Mouse (Mus musculus) 3T3-L1 (cell line): ENCODE results near the gene Hoxd11.
A peak's percentile ranks its signal among the peaks of the same experiment; 100 is the strongest.

Experiments used
- DNase-seq: peaks from one replicate; pipeline ENCODE4 v3.0.0-alpha.2; 2015; ENCODE audit warnings: low read depth, low spot score

Hoxd11 gene

DNA sequence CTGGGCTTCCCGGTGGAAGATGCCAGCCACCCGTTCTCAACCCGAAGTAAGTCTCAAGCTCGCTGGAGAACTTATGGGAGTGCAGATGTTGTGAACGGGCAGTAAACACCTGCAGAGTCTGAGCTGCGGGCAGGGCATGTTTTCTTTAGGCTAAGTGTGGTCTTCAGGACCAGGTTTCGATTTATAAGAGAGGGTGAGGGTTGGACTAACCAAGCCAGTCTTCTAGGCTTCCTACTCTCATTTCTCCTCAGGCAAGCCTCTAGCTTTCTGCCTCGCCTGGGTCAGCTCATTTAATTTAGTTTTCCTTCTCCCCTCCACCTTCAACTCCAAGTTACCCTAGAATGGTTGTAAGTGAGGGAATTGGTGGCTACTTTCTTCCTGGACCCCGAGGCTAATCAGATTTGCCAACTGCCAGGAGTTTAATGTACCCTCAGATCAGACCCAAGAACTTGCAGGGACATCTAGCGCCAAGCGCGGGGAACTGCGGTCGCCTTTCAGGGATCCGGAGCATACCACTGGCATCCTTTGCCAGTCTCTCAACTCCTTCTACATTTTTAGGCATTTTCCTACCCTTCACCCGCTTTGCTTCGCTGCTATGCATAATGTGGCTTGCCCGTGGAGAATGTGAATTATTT, 15.9 kb upstream of the Hoxd11 start:
- peak; percentile 79 for DNase-seq

DNA sequence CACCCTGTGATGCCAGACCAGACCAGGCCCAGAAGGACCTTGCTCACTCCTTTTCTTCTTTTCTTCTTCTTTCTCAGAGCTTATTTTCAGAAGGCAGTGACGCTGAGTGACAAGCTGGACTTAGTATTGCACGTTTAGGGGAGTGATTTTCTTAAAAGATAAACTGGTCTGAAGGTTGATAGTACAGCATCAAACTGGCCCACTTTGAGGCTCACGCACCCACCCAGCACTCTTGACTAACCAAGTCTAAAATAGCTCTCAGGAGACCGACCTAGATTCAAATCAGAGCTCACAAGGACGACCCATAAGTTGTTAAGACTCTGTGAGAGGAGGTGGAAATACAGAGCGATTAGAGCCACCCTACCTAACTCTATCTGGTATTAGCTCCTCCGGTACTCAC, 12.9 kb upstream of the Hoxd11 start:
- DNase-seq = no peak

DNA sequence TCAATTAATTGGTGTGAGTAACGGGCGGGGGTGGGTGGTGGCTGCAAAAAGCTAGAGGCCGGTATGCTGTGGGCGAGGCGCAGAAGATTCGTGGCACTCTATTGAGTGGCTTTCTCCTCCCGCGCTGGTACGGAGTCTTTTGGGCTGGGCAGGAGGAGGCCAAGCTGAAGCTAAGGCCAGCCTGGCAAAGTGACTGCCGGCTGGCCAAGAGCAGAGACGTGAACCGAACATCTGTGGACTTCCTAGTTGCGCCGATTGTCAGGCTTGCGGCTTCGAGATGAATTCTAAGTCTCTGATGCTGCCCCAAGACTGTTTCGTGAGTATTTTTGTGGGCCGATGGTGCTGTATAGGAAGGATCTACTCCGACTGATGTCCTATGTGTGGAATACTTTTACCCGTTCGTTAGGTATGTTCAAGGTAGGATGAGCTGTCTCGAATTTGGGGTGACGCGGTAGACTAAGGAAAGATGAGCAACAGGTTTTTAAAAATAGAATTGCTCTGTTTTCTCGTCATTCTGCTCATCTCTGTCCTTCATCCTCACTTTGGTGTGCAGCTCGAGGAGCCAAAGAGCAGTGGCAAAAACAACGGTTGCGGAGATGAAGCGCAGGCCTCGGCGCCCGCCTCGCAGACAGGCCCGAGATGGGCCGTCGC, 12.0 kb upstream of the Hoxd11 start:
- DNase-seq = no peak

DNA sequence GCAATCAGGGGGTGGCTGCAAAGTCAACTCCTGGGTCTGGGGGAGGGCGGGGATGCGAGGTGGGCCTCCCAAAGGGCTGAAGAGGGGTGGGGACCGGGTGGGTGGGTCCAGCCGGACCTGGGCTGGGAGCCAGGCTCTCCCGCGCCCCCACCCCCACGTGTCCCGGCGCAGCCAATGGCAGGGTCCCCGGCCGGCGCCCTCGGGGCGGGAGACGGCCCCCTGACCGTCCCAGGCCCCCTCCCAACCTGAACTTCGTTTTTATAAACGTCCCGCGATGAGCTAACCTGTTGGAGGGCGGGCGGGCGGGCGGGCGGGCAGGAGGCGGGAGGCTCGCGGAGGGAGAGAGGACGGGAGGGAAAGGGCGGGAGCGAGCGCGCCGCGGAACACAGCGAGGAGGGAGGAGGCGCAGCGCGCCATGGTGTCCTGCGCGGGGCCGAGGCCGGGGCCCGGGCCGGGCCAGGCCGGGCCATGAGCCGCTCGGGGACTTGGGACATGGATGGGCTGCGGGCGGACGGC, 11.5 kb upstream of the Hoxd11 start, which contains the start of gene Hoxd13:
Gene Hoxd13 (plus strand): TSS at position 469 of the 516 bp plus-strand sequence.
- no peak for DNase-seq

DNA sequence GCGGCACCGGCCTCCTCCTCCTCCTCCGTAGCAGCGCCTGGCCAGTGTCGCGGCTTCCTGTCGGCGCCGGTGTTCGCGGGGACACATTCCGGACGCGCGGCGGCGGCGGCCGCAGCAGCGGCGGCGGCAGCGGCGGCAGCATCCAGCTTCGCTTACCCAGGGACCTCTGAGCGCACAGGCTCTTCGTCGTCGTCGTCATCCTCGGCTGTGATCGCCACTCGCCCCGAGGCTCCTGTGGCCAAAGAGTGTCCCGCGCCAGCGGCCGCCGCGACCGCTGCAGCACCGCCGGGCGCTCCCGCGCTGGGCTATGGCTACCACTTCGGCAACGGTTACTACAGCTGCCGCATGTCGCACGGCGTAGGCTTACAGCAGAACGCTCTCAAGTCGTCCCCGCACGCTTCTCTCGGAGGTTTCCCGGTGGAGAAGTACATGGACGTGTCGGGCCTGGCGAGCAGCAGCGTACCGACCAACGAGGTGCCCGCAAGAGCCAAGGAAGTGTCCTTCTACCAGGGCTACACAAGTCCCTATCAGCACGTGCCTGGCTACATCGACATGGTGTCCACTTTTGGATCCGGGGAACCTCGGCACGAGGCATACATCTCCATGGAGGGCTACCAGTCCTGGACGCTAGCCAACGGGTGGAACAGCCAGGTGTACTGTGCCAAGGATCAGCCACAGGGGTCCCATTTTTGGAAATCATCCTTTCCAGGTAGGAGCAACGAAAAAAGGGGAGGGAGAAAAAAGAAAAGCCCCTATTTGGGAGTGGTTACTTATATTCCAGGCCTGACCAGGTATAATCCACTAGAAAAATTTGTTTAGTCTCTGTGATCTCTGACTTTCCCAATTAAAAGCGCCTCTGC, 10.8 kb upstream of the Hoxd11 start:
- no peak for DNase-seq

DNA sequence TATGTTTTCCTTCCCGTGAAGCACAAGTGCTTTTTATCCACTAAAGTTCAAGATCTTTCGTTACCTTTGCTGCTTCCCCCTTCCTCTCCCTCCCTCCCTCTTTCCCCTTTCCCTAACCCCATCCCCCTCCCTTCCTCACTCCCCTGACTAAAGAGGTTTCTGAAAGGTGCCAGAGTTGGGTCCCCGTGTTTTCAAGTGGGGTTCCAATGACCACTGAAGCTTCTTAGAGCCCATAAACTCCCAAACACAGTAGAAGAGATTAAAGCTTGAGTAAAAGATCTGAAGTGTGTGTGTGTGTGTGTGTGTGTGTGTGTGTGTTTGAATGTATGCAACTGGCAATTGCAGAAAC, 10.2 kb upstream of the Hoxd11 start:
- DNase-seq = no peak

DNA sequence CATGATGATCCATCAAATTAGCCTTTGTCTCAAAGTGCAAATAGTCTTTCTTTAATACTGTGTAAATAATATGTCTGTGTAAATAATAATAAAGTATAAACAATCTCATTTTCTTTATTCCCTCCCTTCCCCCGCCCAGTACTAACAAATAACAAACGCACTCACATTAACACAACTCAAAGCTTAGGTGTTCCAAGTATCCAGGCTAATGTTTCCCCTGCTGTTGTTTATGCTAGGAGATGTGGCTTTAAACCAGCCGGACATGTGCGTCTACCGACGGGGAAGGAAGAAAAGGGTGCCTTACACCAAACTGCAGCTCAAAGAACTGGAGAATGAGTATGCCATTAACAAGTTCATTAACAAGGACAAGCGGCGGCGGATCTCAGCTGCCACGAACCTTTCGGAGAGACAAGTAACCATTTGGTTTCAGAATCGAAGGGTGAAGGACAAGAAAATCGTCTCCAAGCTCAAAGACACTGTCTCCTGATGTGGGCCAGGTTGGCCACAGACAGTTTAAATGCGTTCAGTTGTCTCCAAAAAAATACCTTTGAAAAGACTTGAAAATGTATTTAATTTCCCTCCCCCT, 9.6 kb upstream of the Hoxd11 start:
- DNase-seq = no peak

DNA sequence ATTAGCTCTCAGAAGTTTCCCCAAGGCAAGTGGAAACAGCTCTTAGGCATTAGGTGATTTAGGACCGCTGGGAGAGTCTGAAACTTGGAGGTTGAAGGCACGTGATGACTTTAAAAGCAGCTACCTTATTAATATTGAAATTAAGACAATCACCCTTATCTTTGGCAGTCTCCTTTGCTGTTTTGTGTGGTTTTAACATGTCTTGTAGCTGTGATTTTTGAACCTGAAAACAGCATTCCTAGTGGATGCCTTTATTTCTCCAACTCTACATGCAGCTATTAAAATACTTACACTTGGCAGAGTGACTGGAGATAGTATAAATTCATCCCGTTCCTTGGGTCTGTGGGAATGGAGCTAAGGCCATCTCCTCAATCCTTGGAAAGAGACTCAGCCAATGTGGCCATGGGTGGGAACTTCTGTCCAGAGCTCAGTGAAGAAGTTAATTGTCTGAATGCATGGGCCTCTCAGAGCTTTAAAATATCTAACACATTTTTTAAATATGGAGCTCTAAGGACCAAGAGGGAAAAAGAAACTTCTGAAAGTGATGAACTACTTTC, 8.6 kb upstream of the Hoxd11 start:
- DNase-seq = no peak

DNA sequence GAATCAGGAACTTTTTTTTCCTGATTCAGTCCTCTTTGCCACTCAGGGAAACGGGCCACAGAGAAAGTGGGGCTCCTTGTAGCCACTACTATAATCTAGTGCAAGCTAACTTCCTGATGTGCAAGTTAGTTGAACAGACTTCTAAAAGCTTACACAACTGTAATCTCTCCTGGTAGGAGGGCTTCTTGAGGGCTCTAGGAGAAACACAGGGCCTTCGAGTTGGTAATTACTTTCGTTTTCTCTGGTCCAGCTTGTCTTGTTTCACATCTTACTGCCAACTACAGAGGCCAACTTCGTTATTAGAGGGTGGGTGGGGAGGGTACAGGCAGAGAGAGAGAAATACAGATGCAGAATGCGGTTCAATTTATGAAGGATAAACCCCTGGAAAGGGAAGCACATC, 7.5 kb upstream of the Hoxd11 start:
- no peak for DNase-seq

DNA sequence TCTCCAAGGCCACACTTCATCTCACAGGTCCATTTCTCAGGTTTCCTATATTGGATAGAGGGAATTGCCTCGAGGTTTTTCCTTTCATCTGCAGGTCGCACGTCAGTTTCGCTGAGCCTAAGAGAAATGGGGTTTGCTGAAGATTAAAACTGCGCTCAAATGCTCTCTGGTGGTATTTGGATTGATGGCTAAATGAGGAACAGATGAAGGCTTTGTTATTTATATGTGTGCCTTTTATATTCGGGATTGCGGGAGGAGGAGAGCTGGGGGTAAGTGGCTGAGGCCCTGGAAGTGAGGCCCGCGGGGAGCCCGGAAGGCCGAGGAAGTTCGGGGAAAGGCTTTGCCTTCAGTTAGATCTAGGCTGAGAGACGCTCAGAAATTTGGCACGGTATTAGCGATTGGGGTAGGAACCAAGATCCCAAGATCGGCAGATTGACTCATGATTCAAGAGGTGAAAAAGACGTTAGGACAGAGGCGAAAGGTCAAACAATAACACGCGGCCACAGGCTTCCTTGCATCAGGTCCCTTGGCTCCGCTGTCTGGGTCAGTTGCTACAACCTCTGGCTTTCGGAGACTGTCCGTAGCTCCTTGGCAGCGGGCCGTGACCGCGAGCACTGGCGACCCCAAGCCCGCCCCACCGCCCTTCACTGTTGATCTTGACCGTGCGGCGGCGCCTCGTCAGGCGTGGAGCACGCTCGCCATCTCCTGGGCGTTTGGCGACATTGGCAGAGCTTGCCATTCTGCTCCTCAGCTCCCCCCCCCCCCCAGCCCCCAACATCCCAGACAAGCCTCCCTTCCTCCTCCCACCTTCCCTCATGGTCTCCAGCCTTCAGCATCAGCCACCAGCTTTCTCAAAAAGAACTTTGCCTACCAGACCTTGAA, 6.6 kb upstream of the Hoxd11 start:
- DNase-seq = no peak

DNA sequence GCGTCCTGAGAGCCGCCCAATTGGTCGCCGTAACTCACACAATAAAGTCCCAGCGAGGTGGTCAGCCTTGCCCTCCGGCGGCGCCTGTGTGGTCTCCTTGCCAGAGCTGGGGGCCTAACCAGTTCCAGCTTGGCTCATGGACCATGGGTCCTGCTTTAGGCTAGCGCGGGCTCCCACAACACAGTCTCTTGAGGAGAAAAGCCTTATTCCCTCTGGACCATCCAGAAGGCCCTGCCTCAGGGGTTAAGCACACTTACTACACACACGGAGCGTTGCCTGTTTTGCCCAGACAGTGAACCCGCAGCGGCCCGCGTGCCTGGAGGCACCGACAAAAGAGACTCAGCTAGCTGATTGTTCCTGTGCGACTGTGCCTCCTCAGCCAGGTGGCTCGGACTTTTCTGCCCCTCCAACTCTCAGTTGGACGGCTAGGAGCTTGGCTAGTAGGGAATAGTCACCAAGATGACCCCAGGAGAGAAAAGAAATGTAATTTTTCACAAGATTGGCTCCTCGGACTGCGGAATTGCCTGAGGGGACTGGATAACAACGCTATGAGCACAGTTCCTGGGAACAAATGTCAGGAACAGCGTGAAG, 5.4 kb upstream of the Hoxd11 start:
- no peak for DNase-seq

DNA sequence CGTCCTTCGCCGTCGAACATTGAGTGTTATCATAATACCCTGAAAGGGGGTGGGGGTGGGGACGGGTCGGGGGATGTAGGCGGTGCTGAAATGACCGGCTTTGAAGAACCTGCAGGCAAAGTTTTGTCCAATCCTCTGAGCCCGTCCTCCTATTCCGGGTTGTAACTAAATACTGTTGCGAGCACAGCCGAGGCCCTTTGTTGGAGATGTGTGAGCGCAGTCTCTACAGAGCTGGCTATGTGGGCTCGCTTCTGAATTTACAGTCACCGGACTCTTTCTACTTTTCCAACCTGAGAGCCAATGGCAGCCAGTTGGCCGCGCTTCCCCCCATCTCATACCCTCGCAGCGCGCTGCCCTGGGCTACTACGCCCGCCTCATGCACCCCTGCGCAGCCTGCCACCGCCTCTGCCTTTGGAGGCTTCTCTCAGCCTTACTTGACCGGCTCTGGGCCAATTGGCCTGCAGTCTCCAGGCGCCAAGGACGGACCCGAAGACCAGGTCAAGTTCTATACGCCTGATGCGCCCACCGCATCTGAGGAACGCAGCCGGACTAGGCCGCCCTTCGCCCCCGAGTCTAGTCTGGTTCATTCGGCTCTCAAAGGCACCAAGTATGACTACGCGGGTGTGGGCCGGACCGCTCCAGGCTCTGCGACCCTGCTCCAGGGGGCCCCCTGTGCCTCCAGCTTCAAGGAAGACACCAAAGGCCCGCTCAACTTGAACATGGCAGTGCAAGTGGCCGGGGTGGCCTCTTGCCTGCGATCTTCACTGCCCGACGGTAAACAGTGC, 4.3 kb upstream of the Hoxd11 start, which contains the start of gene Hoxd12:
Gene Hoxd12 (plus strand): TSS at position 133 of the 785 bp plus-strand sequence.
- DNase-seq = no peak

DNA sequence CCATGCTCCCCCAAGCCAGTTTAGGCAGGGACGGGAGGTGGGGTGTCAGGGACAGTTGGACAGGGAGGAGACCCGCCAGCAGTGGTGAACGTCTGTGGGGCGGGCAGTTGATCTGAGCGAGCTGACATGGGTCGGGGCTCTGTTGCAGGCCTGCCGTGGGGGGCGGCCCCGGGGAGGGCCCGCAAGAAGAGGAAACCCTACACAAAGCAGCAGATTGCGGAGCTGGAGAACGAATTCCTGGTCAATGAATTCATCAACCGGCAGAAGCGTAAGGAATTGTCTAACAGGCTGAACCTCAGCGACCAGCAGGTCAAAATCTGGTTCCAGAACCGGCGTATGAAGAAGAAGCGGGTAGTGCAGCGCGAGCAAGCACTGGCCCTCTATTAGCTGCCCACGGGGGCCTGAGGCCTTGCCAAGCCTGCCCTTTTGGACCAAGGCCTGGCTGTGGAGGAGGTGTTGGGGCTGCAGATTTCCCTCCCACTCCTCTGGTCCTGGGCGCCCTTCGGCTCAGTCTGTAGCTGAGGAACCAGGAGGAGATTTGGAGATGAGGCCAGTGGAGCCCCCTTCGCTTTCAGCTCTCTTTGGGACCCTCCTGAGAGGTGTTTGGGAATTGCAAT, 3.6 kb upstream of the Hoxd11 start:
- DNase-seq = no peak

DNA sequence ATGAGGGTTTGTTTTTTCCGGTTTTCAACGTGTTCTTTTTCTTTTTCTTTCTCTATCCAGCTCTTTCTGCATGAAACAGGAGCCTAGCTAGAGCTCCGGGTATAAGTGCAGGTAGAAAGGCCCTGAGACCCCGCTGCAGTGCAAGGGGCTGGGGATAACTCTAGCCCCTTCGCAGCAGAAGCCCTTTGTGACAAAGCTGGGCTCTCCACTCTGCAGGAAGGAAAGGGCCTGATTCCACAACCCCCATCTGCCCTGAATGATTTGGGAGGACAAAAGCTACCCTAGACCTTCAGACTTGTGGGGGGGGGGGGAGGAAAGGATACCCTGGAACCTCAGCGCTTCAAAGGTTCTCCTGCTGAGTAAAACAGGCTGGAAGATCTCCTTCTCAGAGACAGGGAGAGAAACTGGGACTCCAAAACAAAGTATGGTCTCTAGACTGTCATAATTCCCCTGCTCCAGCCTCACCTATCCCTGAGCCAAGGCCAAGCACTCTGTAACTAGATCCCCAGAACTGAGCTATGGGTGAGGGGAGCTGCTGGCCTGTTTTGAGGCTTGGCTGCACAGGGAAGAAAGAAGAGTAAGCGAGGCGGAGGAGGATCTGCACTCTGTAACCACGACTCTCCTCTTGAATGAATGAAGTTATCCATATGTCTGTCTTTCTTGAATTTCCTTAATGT, 2.8 kb upstream of the Hoxd11 start:
- no peak for DNase-seq

DNA sequence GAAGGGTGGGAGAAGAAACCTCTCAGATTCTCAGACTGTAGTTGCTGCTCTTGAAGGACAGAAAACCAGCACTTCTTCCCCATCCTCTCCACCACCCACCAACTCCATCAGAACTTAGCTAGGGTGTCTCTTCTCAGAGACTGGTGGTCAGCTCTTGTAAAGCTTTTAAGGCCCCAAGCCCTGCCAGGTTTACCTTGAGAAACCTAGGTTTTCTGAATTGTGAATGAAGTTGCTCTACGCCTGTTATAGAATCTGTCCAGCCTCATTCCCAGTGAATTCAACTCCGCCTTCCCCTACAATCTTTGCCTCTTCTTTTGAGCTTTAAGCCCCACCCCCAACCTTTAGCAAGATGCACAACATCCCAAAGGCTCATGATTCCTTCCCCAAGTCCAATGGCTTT, 2.3 kb upstream of the Hoxd11 start:
- DNase-seq = no peak

DNA sequence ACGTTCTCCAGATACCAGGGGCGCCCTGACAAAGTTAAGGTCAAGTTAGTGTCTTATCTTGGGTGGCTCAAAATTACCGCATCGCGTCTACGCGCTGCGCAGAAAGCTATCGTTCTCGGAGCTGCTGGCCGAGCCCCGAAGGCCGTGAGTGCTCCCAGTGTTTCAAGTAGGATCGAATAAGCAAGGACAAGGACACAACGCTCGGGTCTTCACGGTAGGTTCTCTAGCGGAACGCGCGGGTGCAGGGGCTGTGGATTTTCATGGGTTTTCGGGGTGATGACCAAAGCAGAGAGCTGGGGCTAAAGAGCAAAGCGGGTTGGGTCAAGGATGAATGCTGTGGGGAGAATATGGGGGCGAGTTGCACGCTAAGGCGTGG, 227 bp downstream of the Hoxd11 start:
- DNase-seq = no peak

DNA sequence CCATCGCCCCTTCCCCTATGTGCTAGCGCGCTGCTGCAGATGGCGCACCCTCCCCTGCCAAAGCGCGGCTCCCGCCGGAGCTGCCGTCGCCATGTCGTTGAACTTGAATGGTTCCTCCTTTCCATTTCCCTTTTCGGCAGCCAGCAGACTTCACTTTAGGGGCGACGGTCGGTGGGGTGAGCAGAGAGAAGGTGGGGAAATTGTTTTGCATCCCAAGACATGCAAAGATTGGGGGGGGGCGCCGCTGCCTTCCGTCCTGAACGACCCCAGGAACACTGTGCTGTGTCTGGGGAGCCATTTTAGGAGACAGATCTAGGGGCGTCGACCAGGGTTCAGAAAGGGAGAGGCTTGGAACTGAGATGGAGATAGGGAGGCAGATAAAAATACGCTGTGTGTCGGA, 623 bp downstream of the Hoxd11 start:
- no peak for DNase-seq

DNA sequence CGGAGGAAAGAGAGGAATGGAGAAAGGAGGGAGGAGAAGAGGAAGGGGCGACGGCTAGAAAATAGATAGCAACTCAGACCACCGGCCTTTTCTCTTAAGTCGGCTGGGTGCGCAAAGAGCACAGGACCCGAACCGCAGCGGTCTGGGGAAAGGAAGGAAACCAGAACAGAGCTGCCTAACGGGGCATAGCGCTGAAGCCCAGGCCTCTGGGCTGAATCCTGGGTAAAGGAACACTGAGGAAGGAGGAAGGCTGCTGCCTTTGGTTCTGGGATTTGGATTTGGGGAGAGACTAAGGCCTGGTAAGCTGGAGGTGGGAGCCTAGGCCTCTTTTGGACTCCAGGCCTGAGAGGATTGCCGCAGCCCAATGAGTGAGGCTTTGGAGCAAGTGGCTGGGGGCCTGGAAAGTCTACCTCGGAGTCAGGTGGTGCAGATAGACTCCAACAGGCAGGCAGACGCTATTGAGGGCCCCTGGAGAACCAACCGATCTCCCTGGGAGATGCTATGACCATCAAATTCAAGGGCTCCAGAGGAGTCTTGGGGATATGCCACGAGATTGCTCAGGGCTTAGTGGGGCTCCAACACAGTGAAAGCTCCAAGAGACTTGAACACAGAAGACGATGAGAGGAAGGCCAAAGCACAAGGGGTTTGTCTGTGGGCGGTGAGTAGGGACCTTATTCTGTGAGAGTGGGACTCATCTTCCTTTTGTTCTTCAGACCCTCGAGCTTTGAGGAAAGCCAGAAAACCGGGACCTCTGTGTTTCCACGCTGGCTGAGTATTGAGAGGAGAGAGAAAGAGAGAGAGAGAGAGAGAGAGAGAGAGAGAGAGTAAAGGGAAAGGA, 1.4 kb downstream of the Hoxd11 start:
- DNase-seq = no peak
